Mouse (Mus musculus) bone marrow, adult 2 months (tissue): ENCODE measurements around the gene Nfam1.

Experiments used
- CTCF ChIP-seq: fragments of 200-500 bp; IDR thresholded peaks from 2 replicates; pipeline ENCODE4 v1.5.1; 2011; ENCODE audit warnings: low read length, control low read depth; ENCODE audit not compliant: control insufficient read depth, insufficient read depth
- POLR2A ChIP-seq: fragments of 200-500 bp; IDR thresholded peaks from 2 replicates; pipeline ENCODE4 v1.6.1; 2011; ENCODE audit warnings: low read depth, mild to moderate bottlenecking, control low read depth, low read length, borderline replicate concordance; ENCODE audit not compliant: control insufficient read depth

- no peak for TF ChIP-seq POLR2A
- TF ChIP-seq CTCF = no peak
These were observed 40.2 kb downstream of the Nfam1 start for GRCm38 (mm10) chr15:82992911-82993310.
